In the genomic region with DNA sequence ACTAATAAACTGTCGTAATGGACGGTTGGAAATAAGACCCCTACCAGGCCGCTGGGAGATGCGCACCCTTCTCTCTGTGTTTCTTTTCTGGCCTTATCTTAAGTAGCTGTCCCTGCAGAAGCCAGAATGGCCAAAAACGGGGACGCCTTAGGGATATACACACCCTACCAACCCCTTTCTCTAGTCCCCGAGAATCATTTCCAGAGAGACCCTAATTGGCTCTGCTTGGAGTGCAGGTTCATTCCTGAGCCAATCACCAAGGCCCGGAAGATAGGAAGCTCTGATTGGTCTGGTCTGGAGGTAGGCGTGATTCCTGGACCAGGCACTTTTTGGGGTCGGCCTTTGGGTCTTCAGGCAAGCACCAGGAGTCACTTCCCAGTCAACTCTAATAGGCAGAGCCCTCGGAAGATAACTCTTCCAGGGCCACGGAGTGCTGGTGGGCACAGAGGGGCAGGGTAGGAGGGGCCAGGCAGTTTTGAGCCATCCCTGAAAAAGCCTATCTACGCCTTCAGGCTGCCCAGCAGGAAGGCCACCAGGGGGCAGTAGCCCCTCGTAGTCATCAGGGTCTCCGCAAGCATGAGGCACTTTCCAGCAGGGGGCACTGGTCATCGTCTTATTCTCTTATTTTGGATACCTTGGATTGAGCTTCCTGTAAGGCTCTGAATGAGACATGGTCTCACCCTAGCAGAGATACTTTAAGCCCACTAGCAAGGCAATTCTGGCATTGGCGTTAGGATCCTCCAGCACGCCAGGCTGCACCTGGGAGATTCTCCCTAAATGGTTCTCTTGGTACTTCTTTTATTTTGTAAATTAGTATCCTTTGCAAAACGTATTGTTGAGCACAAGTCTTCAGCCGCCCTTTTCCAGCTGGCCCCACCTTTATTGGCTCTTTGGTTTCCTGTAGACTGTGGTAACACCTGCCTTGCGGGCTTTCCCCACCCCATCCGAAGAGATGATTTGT, we compare ENCODE assay signal across 8 mouse cellular contexts. TPM values are rescaled to one million over a fixed set of nuclear protein-coding genes. Genes with fewer than 3 reads are reported as not detected.
DNase-seq lines count a peak whose midpoint lies in the region; ATAC-seq lines count a peak whose summit lies in the region.

No protein-coding gene starts in this region.

- peak; percentile 92 for ATAC-seq in inflammation-experienced regulatory T-cells, adult 6 months

- H3K4me3 ChIP-seq in megakaryocyte, embryonic 14.5 days (replicated peaks), result peak overlapping the region; percentile 88

- H3K4me1 ChIP-seq in megakaryocyte, embryonic 14.5 days, result peaks cover 26% of the 10 kb centered on the region

- peaks cover 6% of the 10 kb centered on the region for H3K9me3 ChIP-seq in megakaryocyte, embryonic 14.5 days

- intact Hi-C loops in gastrocnemius, postnatal 14 days (cut with DNase I; ENCODE audit: low total_unique reads), result loop anchor here (5.0 kb wide), 2 partner anchors 130 to 205 kb away; no protein-coding TSS in a partner anchor

- peak; percentile 94 to 96 for DNase-seq in adrenal gland, adult 18-20 months (ENCODE audit: low spot score in 2 of 2)
- DNase-seq in embryo, embryonic 10.5 days (ENCODE audit: low spot score), result peak; percentile 99
- DNase-seq in gastrocnemius, postnatal 14 days, result peak; percentile 94
- DNase-seq in left cerebral cortex, adult 9 months (ENCODE audit: low spot score in 2 of 2), result peak; percentile 90 to 98
- peak; percentile 98 to 99 for DNase-seq in right cerebral cortex, adult 2 months (ENCODE audit: low spot score in 2 of 2)
- DNase-seq in urinary bladder, postnatal 10 days (ENCODE audit: low spot score), result peak; percentile 87

- peaks cover 32% of the 10 kb centered on the region for H3K27me3 ChIP-seq in megakaryocyte, embryonic 14.5 days (replicated peaks)

- no peaks in the 10 kb centered on the region for H3K36me3 ChIP-seq in megakaryocyte, embryonic 14.5 days (replicated peaks; ENCODE audit: low read length)

RNA-seq across cellular contexts. Expression of gene Znfx1, which starts 9.1 kb away (rescaled TPM):
- 10 to 100 TPM; 56.3 to 72.9 TPM for total RNA-seq in adrenal gland, adult 18-20 months (2021)
- total RNA-seq in gastrocnemius, postnatal 14 days (2021), result 10 to 100 TPM; 14.5 to 14.8 TPM
- polyA plus RNA-seq in inflammation-experienced regulatory T-cells, adult 6 months (2017; shearing (Covaris generic)), result 10 to 100 TPM; 20.4 to 25.2 (median 22.4) TPM
- 3.0 and 8.9 TPM in 2 replicates for polyA plus RNA-seq in megakaryocyte, embryonic 14.5 days (2012; ENCODE audit: insufficient read depth, low replicate concordance)

RNA-seq across cellular contexts. Expression of gene Ddx27, which starts 56.9 kb away (rescaled TPM):
- total RNA-seq in adrenal gland, adult 18-20 months (2021), result 10 to 100 TPM; 30.6 to 35.9 TPM
- total RNA-seq in gastrocnemius, postnatal 14 days (2021), result 1 to 10 TPM; 6.8 to 8.0 TPM
- 10 to 100 TPM; 33.6 to 38.9 (median 35.1) TPM for polyA plus RNA-seq in inflammation-experienced regulatory T-cells, adult 6 months (2017; shearing (Covaris generic))
- polyA plus RNA-seq in megakaryocyte, embryonic 14.5 days (2012; ENCODE audit: insufficient read depth, low replicate concordance), result 26.6 and 26.8 TPM in 2 replicates

Comparison
In these comparisons a context has a peak if more than half of its experiments do, and no peak if none do; other contexts are left out.
1. Peak in every context shown above with its lines: DNase-seq, ATAC-seq and H3K4me3 ChIP-seq.